Mouse (Mus musculus): ENCODE data around the gene Cngb1. TPM values are rescaled to one million over a fixed set of nuclear protein-coding genes. Genes with fewer than 3 reads are reported as not detected.

Gene Cngb1
- polyA plus RNA-seq, 1 experiment, result 2.4 TPM

- H3K4me1 ChIP-seq (ENCODE audit: control insufficient read depth, insufficient read depth, low read length), result peaks cover 24% of the 10 kb centered on the region
- TF ChIP-seq CTCF (IDR thresholded peaks at IDR 0.05; ENCODE audit: insufficient read depth, low read length) (no peak), POLR2A (IDR thresholded peaks at IDR 0.05; ENCODE audit: borderline replicate concordance, extremely low read depth, low read depth, low read length) (peak; percentile 37; the same call in 1 of the 2 replicates)
- no peak overlapping the region for H3K4me3 ChIP-seq (replicated peaks; ENCODE audit: extremely low read depth, low read depth, low read length)
- DNase-seq, result no peak
- WGBS, result 54% methylated on average over 5 of the region's 5 CpGs
Measured at GRCm38 (mm10) chr8:95326822-95327221, 20.4 kb upstream of the Cngb1 start.

- no peak overlapping the region for H3K4me3 ChIP-seq (replicated peaks; ENCODE audit: extremely low read depth, low read depth, low read length)
- 31% methylated on average over 5 of the region's 5 CpGs for WGBS
- no peak for DNase-seq
- peaks cover 18% of the 10 kb centered on the region for H3K4me1 ChIP-seq (ENCODE audit: control insufficient read depth, insufficient read depth, low read length)
- TF ChIP-seq POLR2A (IDR thresholded peaks at IDR 0.05; ENCODE audit: borderline replicate concordance, extremely low read depth, low read depth, low read length) (no peak), CTCF (IDR thresholded peaks at IDR 0.05; ENCODE audit: insufficient read depth, low read length) (no peak)
Measured at GRCm38 (mm10) chr8:95324646-95325045, 18.3 kb upstream of the Cngb1 start.

- Histone ChIP-seq H3K4me3 (replicated peaks; ENCODE audit: extremely low read depth, low read depth, low read length) (no peak overlapping the region), H3K4me1 (ENCODE audit: control insufficient read depth, insufficient read depth, low read length) (peaks cover 18% of the 10 kb centered on the region)
- no peak for DNase-seq
- 32% methylated on average over 3 of the region's 3 CpGs for WGBS
- no peak for TF ChIP-seq CTCF (IDR thresholded peaks at IDR 0.05; ENCODE audit: insufficient read depth, low read length)
- TF ChIP-seq POLR2A (IDR thresholded peaks at IDR 0.05; ENCODE audit: borderline replicate concordance, extremely low read depth, low read depth, low read length), result no peak
Measured at GRCm38 (mm10) chr8:95323201-95323600, 16.8 kb upstream of the Cngb1 start.

GRCm38 (mm10) chr8:95320224-95321139 is 14.1 kb upstream of the Cngb1 start:
- peak overlapping the region; percentile 45 for H3K4me3 ChIP-seq (replicated peaks; ENCODE audit: extremely low read depth, low read depth, low read length)
- DNase-seq, result peak; percentile 81
- WGBS, result 3% methylated on average over 41 of the region's 41 CpGs
- H3K4me1 ChIP-seq (ENCODE audit: control insufficient read depth, insufficient read depth, low read length), result peaks cover 9% of the 10 kb centered on the region; the same call in 1 of the 2 replicates
- TF ChIP-seq CTCF (IDR thresholded peaks at IDR 0.05; ENCODE audit: insufficient read depth, low read length) (no peak), POLR2A (IDR thresholded peaks at IDR 0.05; ENCODE audit: borderline replicate concordance, extremely low read depth, low read depth, low read length) (peak; percentile 19; the same call in 1 of the 2 replicates)

GRCm38 (mm10) chr8:95315350-95315749 is 9.0 kb upstream of the Cngb1 start:
- whole genome bisulfite sequencing, result 100% methylated on average over 1 of the region's 1 CpGs
- TF ChIP-seq CTCF (IDR thresholded peaks at IDR 0.05; ENCODE audit: insufficient read depth, low read length) (no peak), POLR2A (IDR thresholded peaks at IDR 0.05; ENCODE audit: borderline replicate concordance, extremely low read depth, low read depth, low read length) (no peak)
- Histone ChIP-seq H3K4me1 (ENCODE audit: control insufficient read depth, insufficient read depth, low read length) (no peaks in the 10 kb centered on the region), H3K4me3 (replicated peaks; ENCODE audit: extremely low read depth, low read depth, low read length) (no peak overlapping the region)
- DNase-seq, result no peak

GRCm38 (mm10) chr8:95314707-95315106 is 8.3 kb upstream of the Cngb1 start:
- 34% methylated on average over 2 of the region's 2 CpGs for WGBS
- no peak for DNase-seq
- Histone ChIP-seq H3K4me1 (ENCODE audit: control insufficient read depth, insufficient read depth, low read length) (no peaks in the 10 kb centered on the region), H3K4me3 (replicated peaks; ENCODE audit: extremely low read depth, low read depth, low read length) (no peak overlapping the region)
- no peak for TF ChIP-seq CTCF (IDR thresholded peaks at IDR 0.05; ENCODE audit: insufficient read depth, low read length)

- TF ChIP-seq POLR2A (IDR thresholded peaks at IDR 0.05; ENCODE audit: borderline replicate concordance, extremely low read depth, low read depth, low read length) (no peak), CTCF (IDR thresholded peaks at IDR 0.05; ENCODE audit: insufficient read depth, low read length) (no peak)
- no peak for DNase-seq
- 56% methylated on average over 6 of the region's 6 CpGs for WGBS
- no peaks in the 10 kb centered on the region for H3K4me1 ChIP-seq (ENCODE audit: control insufficient read depth, insufficient read depth, low read length)
- H3K4me3 ChIP-seq (replicated peaks; ENCODE audit: extremely low read depth, low read depth, low read length), result no peak overlapping the region
Measured at GRCm38 (mm10) chr8:95313857-95314256, 7.5 kb upstream of the Cngb1 start.

- TF ChIP-seq POLR2A (IDR thresholded peaks at IDR 0.05; ENCODE audit: borderline replicate concordance, extremely low read depth, low read depth, low read length), result no peak
- no peak for TF ChIP-seq CTCF (IDR thresholded peaks at IDR 0.05; ENCODE audit: insufficient read depth, low read length)
Measured at GRCm38 (mm10) chr8:95312836-95313235, 6.5 kb upstream of the Cngb1 start.

GRCm38 (mm10) chr8:95310342-95310970 is 4.1 kb upstream of the Cngb1 start, which contains the start of gene Tepp:
Gene Tepp (plus strand): TSS chr8:95310566.
- 63% methylated on average over 6 of the region's 6 CpGs for WGBS
- Histone ChIP-seq H3K4me1 (ENCODE audit: control insufficient read depth, insufficient read depth, low read length) (no peaks in the 10 kb centered on the region), H3K4me3 (replicated peaks; ENCODE audit: extremely low read depth, low read depth, low read length) (no peak within 1 kb of the TSS)
- TF ChIP-seq CTCF (IDR thresholded peaks at IDR 0.05; ENCODE audit: insufficient read depth, low read length) (no peak), POLR2A (IDR thresholded peaks at IDR 0.05; ENCODE audit: borderline replicate concordance, extremely low read depth, low read depth, low read length) (no peak)
- DNase-seq, result no peak

More at GRCm38 (mm10) chr8:95312836-95313235, 6.5 kb upstream of the Cngb1 start:
- WGBS, result 69% methylated on average over 18 of the region's 18 CpGs
- Histone ChIP-seq H3K4me1 (ENCODE audit: control insufficient read depth, insufficient read depth, low read length) (no peaks in the 10 kb centered on the region), H3K4me3 (replicated peaks; ENCODE audit: extremely low read depth, low read depth, low read length) (no peak overlapping the region)
- DNase-seq, result no peak

Measured in lung, adult 2 months (tissue).